Mouse (Mus musculus) embryonic fibroblast, embryonic 13.5 days (primary cell): Measurements from ENCODE around the gene Uchl1. TPM values are rescaled to one million over a fixed set of nuclear protein-coding genes. Genes with fewer than 3 reads are reported as not detected.

Experiments
- H3K27ac ChIP-seq: 2 replicates; pipeline ENCODE4 v1.5.1; 2012; ENCODE audit warnings: low read length, control low read depth, inconsistent platforms; ENCODE audit not compliant: insufficient read depth
- H3K4me1 ChIP-seq: 2 replicates; pipeline ENCODE4 v1.6.1; 2011; ENCODE audit warnings: low read length; ENCODE audit not compliant: control insufficient read depth, insufficient read depth
- H3K4me3 ChIP-seq: 2 replicates; pipeline ENCODE4 v1.5.1; 2011; ENCODE audit warnings: mild to moderate bottlenecking, control low read depth, low read length; ENCODE audit not compliant: insufficient read depth
- CTCF ChIP-seq: IDR thresholded peaks from 2 replicates; pipeline ENCODE4 v1.5.1; 2011; ENCODE audit warnings: mild to moderate bottlenecking, control low read depth, low read length, moderate library complexity, borderline replicate concordance; ENCODE audit not compliant: insufficient read depth
- POLR2A ChIP-seq: IDR thresholded peaks from 2 replicates; pipeline ENCODE4 v1.6.1; 2011; ENCODE audit warnings: low read depth, mild to moderate bottlenecking, control low read depth, low read length, moderate library complexity
- polyA plus RNA-seq: library from polyadenylated mRNA; stranded (reverse); fragments of >200 nt; gene quantifications from 2 replicates; pipeline ENCODE4 v1.2.4, GENCODE M21; 2011; ENCODE audit warnings: low read depth; ENCODE audit not compliant: missing spikeins, insufficient read length

Gene Uchl1
- polyA plus RNA-seq, 1 experiment, result 21.7 TPM

DNA sequence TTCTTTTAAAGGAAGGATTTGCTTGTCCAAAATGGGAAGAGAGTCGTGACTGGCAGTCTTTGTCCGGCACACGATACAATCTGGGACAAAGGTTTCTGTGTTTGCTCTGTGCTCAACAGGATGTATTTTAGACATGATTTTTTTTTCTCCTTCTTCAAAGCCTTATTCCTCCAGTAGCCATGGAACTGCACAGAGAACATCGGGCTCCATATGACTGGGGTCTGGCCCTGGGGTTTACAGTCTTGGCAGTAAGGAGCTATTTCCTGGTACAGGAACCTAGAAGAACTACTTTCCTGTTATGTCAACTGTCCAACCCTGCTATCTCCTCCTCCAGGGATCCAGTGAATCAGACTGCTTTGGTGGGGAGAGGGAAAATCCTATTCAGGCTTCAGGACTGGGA is 47.1 kb downstream of the Uchl1 start:
- TF ChIP-seq POLR2A (no peak), CTCF (no peak)
- H3K27ac ChIP-seq, result no peak overlapping the region

GRCm38 (mm10) chr5:66723626-66724025 is 47.7 kb downstream of the Uchl1 start:
- Histone ChIP-seq H3K4me1 (no peaks in the 10 kb centered on the region), H3K4me3 (no peak overlapping the region), H3K27ac (no peak overlapping the region)
- TF ChIP-seq CTCF, result no peak
- no peak for TF ChIP-seq POLR2A

More for the DNA sequence above, 47.1 kb downstream of the Uchl1 start:
- Histone ChIP-seq H3K4me3 (no peak overlapping the region), H3K4me1 (no peaks in the 10 kb centered on the region)

DNA sequence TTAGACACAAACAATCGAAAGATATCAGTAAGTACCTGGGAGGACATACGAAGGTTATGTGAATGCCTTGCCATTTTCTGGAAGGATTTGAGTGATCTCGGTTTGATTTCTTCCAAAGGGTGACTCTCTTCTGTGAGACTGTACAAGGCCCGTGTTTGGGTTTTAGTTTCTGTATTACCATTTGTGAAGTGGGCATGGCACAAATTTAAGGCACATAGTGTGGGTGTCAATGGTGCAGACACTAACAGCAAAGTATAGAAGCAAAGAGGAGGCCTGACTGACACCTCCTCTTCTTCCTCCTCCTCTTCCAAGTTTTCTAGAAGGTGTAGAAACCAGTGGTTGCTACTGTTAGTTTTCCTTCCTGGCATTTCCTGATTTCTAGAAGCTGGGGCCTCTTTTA is 53.4 kb downstream of the Uchl1 start:
- TF ChIP-seq POLR2A, result no peak
- TF ChIP-seq CTCF, result no peak
- no peak overlapping the region for H3K4me3 ChIP-seq

GRCm38 (mm10) chr5:66730621-66731301 is 54.9 kb downstream of the Uchl1 start:
- Histone ChIP-seq H3K27ac (no peak overlapping the region), H3K4me3 (no peak overlapping the region), H3K4me1 (0 out of 2 replicates have a peak, but pooled peaks cover 2% of the 10 kb centered on the region)
- TF ChIP-seq POLR2A (no peak), CTCF (no peak)

More for the DNA sequence above, 53.4 kb downstream of the Uchl1 start:
- Histone ChIP-seq H3K27ac (no peak overlapping the region), H3K4me1 (0 out of 2 replicates have a peak, but pooled peaks cover 2% of the 10 kb centered on the region)

GRCm38 (mm10) chr5:66731302-66731697 is 55.4 kb downstream of the Uchl1 start:
- TF ChIP-seq POLR2A (no peak), CTCF (no peak)
- Histone ChIP-seq H3K27ac (no peak overlapping the region), H3K4me3 (no peak overlapping the region), H3K4me1 (0 out of 2 replicates have a peak, but pooled peaks cover 2% of the 10 kb centered on the region)

GRCm38 (mm10) chr5:66733556-66733955 is 57.7 kb downstream of the Uchl1 start:
- H3K4me1 ChIP-seq, result 0 out of 2 replicates have a peak, but pooled peaks cover 2% of the 10 kb centered on the region
- H3K27ac ChIP-seq, result no peak overlapping the region
- no peak for TF ChIP-seq POLR2A
- no peak for TF ChIP-seq CTCF
- no peak overlapping the region for H3K4me3 ChIP-seq

Other genes starting within 250 kb of the Uchl1 start
- gene Apbb2, start 57.3 kb upstream of the Uchl1 start, polyA plus RNA-seq, result 71.9 and 88.0 TPM in 2 replicates
- gene Limch1, start 69.7 kb downstream of the Uchl1 start, polyA plus RNA-seq, result 27.4 and 44.2 TPM in 2 replicates